Mouse (Mus musculus): Measurements from ENCODE around the gene Vsx2.

DNA sequence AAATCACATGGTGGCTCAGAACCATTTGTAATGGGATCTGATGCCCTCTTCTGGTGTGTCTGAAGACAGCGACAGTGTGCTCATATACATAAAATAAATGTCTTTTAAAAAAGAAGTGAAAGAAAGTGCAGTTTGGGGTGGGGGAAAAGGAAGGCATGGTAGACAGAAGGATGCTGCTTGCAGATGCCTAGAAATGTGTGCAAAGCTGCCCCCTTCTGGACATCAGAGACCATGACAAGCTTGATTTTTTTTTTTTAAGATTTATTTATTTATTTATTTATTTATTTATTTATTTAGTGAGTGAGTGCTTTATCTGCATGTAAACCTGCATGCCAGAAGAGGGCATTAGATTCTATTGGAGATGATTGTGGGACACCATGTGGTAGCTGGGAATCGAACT lies 11.7 kb downstream of the Vsx2 start:
- TF ChIP-seq POLR2A (IDR thresholded peaks at IDR 0.05; ENCODE audit: extremely low read depth, insufficient read depth, low read length), result no peak
- TF ChIP-seq CTCF (IDR thresholded peaks at IDR 0.05; ENCODE audit: extremely low read depth, insufficient read depth, low read length), result no peak

Data from cortical plate, adult 2 months (tissue).